Mouse (Mus musculus) stomach, postnatal 0 days (tissue): Measurements from ENCODE around the gene Fut9. TPM values are rescaled to one million over a fixed set of nuclear protein-coding genes. Genes with fewer than 3 reads are reported as not detected.

Experiments
- ATAC-seq: fragments of 200-750 bp; cut with Nextera tagmentation; 2 replicates; pipeline ENCODE4 v1.8.0; 2017; ENCODE audit not compliant: low FRiP score, low TSS enrichment
- DNase-seq: peaks from one replicate; pipeline ENCODE4 v3.0.0-alpha.2; 2016; ENCODE audit warnings: low spot score
- H3K27ac ChIP-seq: fragments of 300-500 bp; sonication (generic); replicated peaks from 2 replicates; pipeline ENCODE4 v1.5.1; 2014; ENCODE audit warnings: mild to moderate bottlenecking, control low read depth
- H3K27me3 ChIP-seq: fragments of 300-500 bp; sonication (generic); 2 replicates; pipeline ENCODE4 v1.6.1; 2014; ENCODE audit warnings: low read length; ENCODE audit not compliant: control insufficient read depth, insufficient read depth
- H3K36me3 ChIP-seq: fragments of 300-500 bp; sonication (generic); 2 replicates; pipeline ENCODE4 v1.6.1; 2014; ENCODE audit warnings: low read length, mixed read lengths; ENCODE audit not compliant: control insufficient read depth, insufficient read depth
- H3K4me1 ChIP-seq: fragments of 300-500 bp; sonication (generic); replicated peaks from 2 replicates; pipeline ENCODE4 v1.6.1; 2014; ENCODE audit warnings: antibody characterized with exemption; ENCODE audit not compliant: control insufficient read depth, insufficient read depth
- H3K4me2 ChIP-seq: fragments of 300-500 bp; sonication (generic); replicated peaks from 2 replicates; pipeline ENCODE4 v1.6.1; 2014; ENCODE audit warnings: low read depth, mild to moderate bottlenecking, control low read depth, moderate library complexity
- H3K4me3 ChIP-seq: fragments of 300-500 bp; sonication (generic); 2 replicates; pipeline ENCODE4 v1.5.1; 2014; ENCODE audit warnings: low read depth, low read length, control low read depth
- H3K9ac ChIP-seq: fragments of 300-500 bp; sonication (generic); 2 replicates; pipeline ENCODE4 v1.6.1; 2014; ENCODE audit warnings: mild to moderate bottlenecking, low read length, control low read depth, mixed read lengths
- H3K9me3 ChIP-seq: fragments of 300-500 bp; sonication (generic); 2 replicates; pipeline ENCODE4 v1.6.1; 2016; ENCODE audit warnings: low read length; ENCODE audit not compliant: control insufficient read depth
- CTCF ChIP-seq: IDR thresholded peaks from 2 replicates; pipeline ENCODE4 v1.5.1; 2016; ENCODE audit warnings: antibody characterized with exemption, low read depth, mild to moderate bottlenecking, moderate library complexity
- EP300 ChIP-seq: optimal IDR thresholded peaks from 2 replicates; pipeline ENCODE3; 2016; ENCODE audit warnings: antibody characterized with exemption
- WGBS: fragments of 180-500 bp; shearing (Covaris S2); extraction: QIAGEN DNeasy Blood & Tissue Kit; methylation state at CpG from one replicate; pipeline ENCODE4 v1.1.7; 2014; 5-methylcytosine and 5-hydroxymethylcytosine counted together
- polyA plus RNA-seq: library from polyadenylated mRNA; unstranded; fragments of >200 nt; fragmentation: Nextera tagmentation; extraction: Ambion mirVana; gene quantifications from 2 replicates; pipeline ENCODE4 v1.2.1, GENCODE M21; 2015

Fut9 gene
- polyA plus RNA-seq, 1 experiment from 2014 or later, result 0.62 TPM

GRCm38 (mm10) chr4:25799051-25799475, 981 bp downstream of the Fut9 start:
- under 1% methylated on average over 7 of the region's 7 CpGs for WGBS
- H3K27ac ChIP-seq, result no peak overlapping the region
- no peak for DNase-seq
- no peak overlapping the region for H3K9ac ChIP-seq
- no peak for TF ChIP-seq CTCF
- no peak for TF ChIP-seq EP300
- H3K4me1 ChIP-seq, result no peaks in the 10 kb centered on the region
- no peak for ATAC-seq
- H3K27me3 ChIP-seq, result no peaks in the 10 kb centered on the region
- no peaks in the 10 kb centered on the region for H3K9me3 ChIP-seq
- no peaks in the 10 kb centered on the region for H3K36me3 ChIP-seq
- peak overlapping the region; percentile 44 for H3K4me3 ChIP-seq
- H3K4me2 ChIP-seq, result peak overlapping the region; percentile 73

- no peak for ATAC-seq
- no peaks in the 10 kb centered on the region for H3K4me1 ChIP-seq
- H3K9ac ChIP-seq, result no peak overlapping the region
- H3K4me2 ChIP-seq, result peak overlapping the region; percentile 73; the same call in 1 of the 2 replicates
- H3K27me3 ChIP-seq, result no peaks in the 10 kb centered on the region
- no peak overlapping the region for H3K27ac ChIP-seq
- H3K9me3 ChIP-seq, result no peaks in the 10 kb centered on the region
- 0 out of 2 replicates have a peak overlapping the region, but pooled peaks have one; percentile 44 for H3K4me3 ChIP-seq
- no peak for DNase-seq
- 18% methylated on average over 10 of the region's 10 CpGs for WGBS
- TF ChIP-seq CTCF, result no peak
- no peak for TF ChIP-seq EP300
- no peaks in the 10 kb centered on the region for H3K36me3 ChIP-seq
These were observed 1.6 kb downstream of the Fut9 start for GRCm38 (mm10) chr4:25798412-25798811.

GRCm38 (mm10) chr4:25796149-25796548, 3.9 kb downstream of the Fut9 start:
- Histone ChIP-seq H3K4me2 (no peak overlapping the region), H3K9ac (no peak overlapping the region), H3K4me1 (no peaks in the 10 kb centered on the region), H3K9me3 (no peaks in the 10 kb centered on the region), H3K27me3 (no peaks in the 10 kb centered on the region), H3K27ac (no peak overlapping the region), H3K36me3 (no peaks in the 10 kb centered on the region), H3K4me3 (no peak overlapping the region)
- no peak for TF ChIP-seq EP300
- TF ChIP-seq CTCF, result no peak
- DNase-seq (no peak), ATAC-seq (no peak)
- WGBS, result 46% methylated on average over 3 of the region's 3 CpGs

- Histone ChIP-seq H3K36me3 (no peaks in the 10 kb centered on the region), H3K4me3 (no peak overlapping the region), H3K9me3 (no peaks in the 10 kb centered on the region), H3K27ac (no peak overlapping the region), H3K4me2 (no peak overlapping the region), H3K27me3 (no peaks in the 10 kb centered on the region), H3K9ac (no peak overlapping the region), H3K4me1 (no peaks in the 10 kb centered on the region)
- DNase-seq (no peak), ATAC-seq (no peak)
- TF ChIP-seq EP300 (no peak), CTCF (no peak)
- WGBS, result 91% methylated on average over 4 of the region's 4 CpGs
These were observed 14.8 kb downstream of the Fut9 start for GRCm38 (mm10) chr4:25785276-25785675.

GRCm38 (mm10) chr4:25768657-25769056, 31.4 kb downstream of the Fut9 start:
- TF ChIP-seq EP300, result no peak
- TF ChIP-seq CTCF, result no peak
- Histone ChIP-seq H3K27ac (no peak overlapping the region), H3K9me3 (no peaks in the 10 kb centered on the region), H3K4me2 (no peak overlapping the region), H3K36me3 (no peaks in the 10 kb centered on the region), H3K4me1 (no peaks in the 10 kb centered on the region), H3K4me3 (no peak overlapping the region), H3K9ac (no peak overlapping the region), H3K27me3 (no peaks in the 10 kb centered on the region)
- DNase-seq (no peak), ATAC-seq (no peak)
- WGBS, result 60% methylated on average over 3 of the region's 3 CpGs

GRCm38 (mm10) chr4:25763091-25763490, 37.0 kb downstream of the Fut9 start:
- Histone ChIP-seq H3K9me3 (no peaks in the 10 kb centered on the region), H3K4me1 (no peaks in the 10 kb centered on the region), H3K9ac (no peak overlapping the region), H3K4me3 (no peak overlapping the region), H3K4me2 (no peak overlapping the region), H3K36me3 (no peaks in the 10 kb centered on the region), H3K27me3 (no peaks in the 10 kb centered on the region), H3K27ac (no peak overlapping the region)
- DNase-seq (no peak), ATAC-seq (no peak)
- TF ChIP-seq CTCF (no peak), EP300 (no peak)
